Mouse (Mus musculus): ENCODE results near the gene Car5a. TPM values are rescaled to one million over a fixed set of nuclear protein-coding genes. Genes with fewer than 3 reads are reported as not detected.

Car5a gene
- polyA plus RNA-seq, 1 experiment from 2014 or later: 0.40 TPM

GRCm38 (mm10) chr8:121868896-121869295 is 75.8 kb downstream of the Car5a start:
- no peak overlapping the region for H3K27ac ChIP-seq
- H3K9me3 ChIP-seq (replicated peaks): no peaks in the 10 kb centered on the region
- peaks cover 9% of the 10 kb centered on the region for H3K4me1 ChIP-seq
- H3K27me3 ChIP-seq: 0 out of 2 replicates have a peak, but pooled peaks cover 8% of the 10 kb centered on the region
- H3K4me2 ChIP-seq: no peak overlapping the region
- no peak overlapping the region for H3K4me3 ChIP-seq (replicated peaks)
- H3K36me3 ChIP-seq: no peaks in the 10 kb centered on the region
- 89% methylated on average over 7 of the region's 7 CpGs for WGBS
- no peak overlapping the region for H3K9ac ChIP-seq
- ATAC-seq (replicated peaks; ENCODE audit: low FRiP score): no peak

DNA sequence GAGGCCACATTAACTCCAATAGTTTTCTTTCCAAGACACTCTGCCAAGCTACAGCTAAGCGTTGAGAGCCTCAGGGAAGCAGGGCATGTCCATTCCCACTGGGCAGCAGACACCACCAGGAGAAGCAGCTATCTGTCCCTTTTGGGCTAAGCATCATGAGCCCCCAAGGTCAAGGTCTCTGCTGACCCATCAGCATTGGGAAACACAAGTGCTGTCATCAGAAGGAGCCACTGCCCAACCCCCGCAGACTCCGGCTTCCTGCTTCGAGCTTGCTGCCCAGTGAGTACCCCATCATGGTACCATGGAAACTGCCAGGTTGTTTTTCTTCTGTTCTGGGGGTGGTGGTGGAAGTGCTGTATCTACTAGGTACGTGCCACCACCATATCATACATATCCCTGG is 76.5 kb downstream of the Car5a start:
- Histone ChIP-seq H3K4me1 (peaks cover 9% of the 10 kb centered on the region), H3K9me3 (replicated peaks) (no peaks in the 10 kb centered on the region), H3K4me3 (replicated peaks) (no peak overlapping the region), H3K27me3 (0 out of 2 replicates have a peak, but pooled peaks cover 8% of the 10 kb centered on the region), H3K4me2 (no peak overlapping the region), H3K9ac (no peak overlapping the region), H3K27ac (no peak overlapping the region), H3K36me3 (no peaks in the 10 kb centered on the region)
- ATAC-seq (replicated peaks; ENCODE audit: low FRiP score): no peak
- WGBS: 81% methylated on average over 5 of the region's 5 CpGs

Small RNA genes lying within 50 kb of the gene (microRNA-seq; reads per million reads assigned to microRNA genes)
- 1.0 reads per million for gene Mir7237

Other genes starting within 250 kb of the Car5a start
- gene Jph3, start 215.3 kb downstream of the Car5a start, polyA plus RNA-seq (2015; fragmentation: Nextera tagmentation; extraction: Ambion mirVana): 0.85 and 1.3 TPM in 2 replicates
- gene Klhdc4, start 115.3 kb downstream of the Car5a start, polyA plus RNA-seq (2015; fragmentation: Nextera tagmentation; extraction: Ambion mirVana): 42.7 and 45.5 TPM in 2 replicates
- 16.7 and 19.3 TPM in 2 replicates for gene Slc7a5, start 37.2 kb downstream of the Car5a start, polyA plus RNA-seq (2015; fragmentation: Nextera tagmentation; extraction: Ambion mirVana)
- 41.2 and 43.3 TPM in 2 replicates for gene Banp, start 4.8 kb upstream of the Car5a start, polyA plus RNA-seq (2015; fragmentation: Nextera tagmentation; extraction: Ambion mirVana)